Mouse (Mus musculus): ENCODE results near the gene Trpm1.

Trpm1 gene

DNA sequence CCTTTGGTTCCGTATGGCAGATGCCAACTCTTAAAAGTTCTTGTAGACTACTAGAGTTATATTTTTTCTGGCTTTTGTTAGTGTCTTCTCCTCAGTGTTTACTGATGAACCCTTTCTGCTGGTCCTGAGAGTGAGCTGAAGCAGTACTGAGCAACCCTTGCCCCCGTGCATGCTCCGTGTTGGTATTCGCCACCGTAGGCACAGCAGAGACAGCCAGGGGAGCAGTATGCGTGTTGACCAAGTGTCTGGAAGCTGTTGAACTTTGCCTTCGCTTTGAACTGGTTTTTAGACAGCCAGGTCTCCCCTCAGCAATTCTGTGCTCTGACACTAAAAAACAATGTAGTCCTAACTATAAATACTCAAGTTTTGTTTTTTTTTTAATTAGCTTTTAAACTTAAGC lies 135.8 kb downstream of the Trpm1 start:
- no peak for DNase-seq (ENCODE audit: low spot score)

DNA sequence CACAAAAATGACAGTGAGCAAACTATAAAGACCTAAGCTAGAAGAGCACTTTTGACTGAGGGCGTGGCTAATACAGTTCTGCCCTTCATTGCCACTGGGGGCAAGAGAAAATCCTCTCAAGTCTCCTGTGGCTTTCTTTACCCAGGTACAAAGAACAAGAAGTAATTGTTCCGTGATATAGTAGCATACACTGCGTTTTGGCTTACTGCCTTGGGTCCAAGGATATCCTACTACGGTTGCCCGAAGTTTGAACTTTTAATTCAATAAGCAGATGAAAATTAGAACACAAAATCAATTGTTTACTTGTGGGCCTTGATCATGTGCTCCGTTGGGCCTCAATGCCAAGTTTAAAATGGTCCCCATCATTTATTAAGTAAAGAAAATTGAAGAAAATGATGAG lies 136.8 kb downstream of the Trpm1 start:
- DNase-seq (ENCODE audit: low spot score), result no peak

GRCm38 (mm10) chr7:64291722-64292121 lies 138.1 kb downstream of the Trpm1 start:
- DNase-seq (ENCODE audit: low spot score), result no peak

- DNase-seq (ENCODE audit: low spot score), result no peak
These were observed 142.8 kb downstream of the Trpm1 start for GRCm38 (mm10) chr7:64296286-64297010.

- DNase-seq (ENCODE audit: low spot score), result no peak
These were observed 156.6 kb downstream of the Trpm1 start for GRCm38 (mm10) chr7:64310241-64310640.

DNA sequence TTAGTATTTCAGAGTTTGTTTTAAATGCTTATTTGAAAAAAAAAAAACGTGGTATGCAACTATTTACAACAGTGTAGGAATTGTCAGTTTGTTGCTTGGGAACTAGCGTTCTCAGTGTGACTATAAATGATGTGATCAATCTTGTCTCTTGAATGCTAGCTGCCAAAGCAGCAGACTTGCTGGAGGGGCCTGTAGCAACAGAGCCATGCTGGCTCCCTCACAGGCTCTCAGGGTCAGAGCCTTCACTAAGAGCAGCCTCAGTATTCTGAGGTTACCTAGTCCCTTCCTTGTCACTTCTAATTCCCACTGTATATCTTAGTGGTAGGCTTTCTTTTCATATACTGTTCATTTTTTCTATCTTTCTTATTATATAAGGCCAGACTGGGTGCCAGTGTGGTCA lies 157.1 kb downstream of the Trpm1 start:
- no peak for DNase-seq (ENCODE audit: low spot score)

GRCm38 (mm10) chr7:64312811-64313210 lies 159.2 kb downstream of the Trpm1 start:
- DNase-seq (ENCODE audit: low spot score), result no peak

Measured in testis, postnatal 10 days (tissue).